Mouse (Mus musculus) limb, embryonic 13.5 days (tissue): ENCODE measurements around the gene Ift172. TPM values are rescaled to one million over a fixed set of nuclear protein-coding genes. Genes with fewer than 3 reads are reported as not detected.
A peak's percentile ranks its signal among the peaks of the same experiment; 100 is the strongest.

Source experiments
- ATAC-seq: fragments of 200-750 bp; cut with Nextera tagmentation; 2 replicates; pipeline ENCODE4 v1.8.0; 2017; ENCODE audit warnings: low read depth, moderate number of reproducible peaks, moderate TSS enrichment; ENCODE audit not compliant: low FRiP score
- H3K27ac ChIP-seq: fragments of 300-500 bp; sonication (generic); 2 replicates; pipeline ENCODE4 v1.5.1; 2015; ENCODE audit warnings: inconsistent platforms, mild to moderate bottlenecking, moderate library complexity
- H3K27me3 ChIP-seq: fragments of 300-500 bp; sonication (generic); 2 replicates; pipeline ENCODE4 v1.6.1; 2015; ENCODE audit warnings: mild to moderate bottlenecking, inconsistent platforms
- H3K36me3 ChIP-seq: fragments of 300-500 bp; sonication (generic); 2 replicates; pipeline ENCODE4 v1.6.1; 2015; ENCODE audit warnings: inconsistent platforms, mild to moderate bottlenecking, moderate library complexity
- H3K4me1 ChIP-seq: fragments of 300-500 bp; sonication (generic); 2 replicates; pipeline ENCODE4 v1.6.1; 2015; ENCODE audit warnings: inconsistent platforms
- H3K4me2 ChIP-seq: fragments of 300-500 bp; sonication (generic); replicated peaks from 2 replicates; pipeline ENCODE4 v1.6.1; 2015; ENCODE audit warnings: inconsistent platforms, mild to moderate bottlenecking, moderate library complexity
- H3K4me3 ChIP-seq: fragments of 300-500 bp; sonication (generic); 2 replicates; pipeline ENCODE4 v1.5.1; 2015; ENCODE audit warnings: moderate library complexity, mild to moderate bottlenecking, inconsistent platforms
- H3K9ac ChIP-seq: fragments of 300-500 bp; sonication (generic); 2 replicates; pipeline ENCODE4 v1.6.1; 2015; ENCODE audit warnings: mild to moderate bottlenecking, inconsistent platforms
- H3K9me3 ChIP-seq: fragments of 300-500 bp; sonication (generic); 2 replicates; pipeline ENCODE4 v1.6.1; 2016; ENCODE audit warnings: inconsistent platforms
- WGBS: fragments of 180-500 bp; shearing (Covaris S2); methylation state at CpG from one replicate; pipeline ENCODE4 v1.1.7; 2015; 5-methylcytosine and 5-hydroxymethylcytosine counted together
- polyA plus RNA-seq: library from polyadenylated mRNA; unstranded; fragments of >200 nt; fragmentation: Nextera tagmentation; extraction: Ambion mirVana; gene quantifications from 2 replicates; pipeline ENCODE4 v1.2.1, GENCODE M21; 2015

Gene Ift172
- polyA plus RNA-seq, 1 experiment from 2014 or later, result 45.0 TPM

GRCm38 (mm10) chr5:31294964-31295605, 4.2 kb upstream of the Ift172 start:
- no peaks in the 10 kb centered on the region for H3K27me3 ChIP-seq
- 5% methylated on average over 29 of the region's 29 CpGs for WGBS
- peak overlapping the region; percentile 55; the same call in 1 of the 2 replicates for H3K27ac ChIP-seq
- peaks cover 21% of the 10 kb centered on the region for H3K36me3 ChIP-seq
- H3K9me3 ChIP-seq, result no peaks in the 10 kb centered on the region
- peak overlapping the region; percentile 94 for H3K9ac ChIP-seq
- H3K4me3 ChIP-seq, result peak overlapping the region; percentile 90
- peak overlapping the region; percentile 88 for H3K4me2 ChIP-seq
- peaks cover 23% of the 10 kb centered on the region for H3K4me1 ChIP-seq
- ATAC-seq, result peak; percentile 8; the same call in 1 of the 2 replicates

GRCm38 (mm10) chr5:31291361-31291688, 409 bp upstream of the Ift172 start:
- WGBS, result 2% methylated on average over 9 of the region's 9 CpGs
- H3K4me3 ChIP-seq, result peak overlapping the region; percentile 58

GRCm38 (mm10) chr5:31289626-31290230, 1.2 kb downstream of the Ift172 start:
- Histone ChIP-seq H3K4me1 (peaks cover 25% of the 10 kb centered on the region), H3K27ac (no peak overlapping the region), H3K9ac (peak overlapping the region; percentile 70), H3K9me3 (no peaks in the 10 kb centered on the region), H3K4me3 (peak overlapping the region; percentile 58), H3K27me3 (no peaks in the 10 kb centered on the region), H3K36me3 (peaks cover 47% of the 10 kb centered on the region), H3K4me2 (peak overlapping the region; percentile 82)
- WGBS, result 75% methylated on average over 3 of the region's 3 CpGs
- ATAC-seq, result no peak

More at GRCm38 (mm10) chr5:31291361-31291688, 409 bp upstream of the Ift172 start:
- no peaks in the 10 kb centered on the region for H3K27me3 ChIP-seq
- peak overlapping the region; percentile 82 for H3K4me2 ChIP-seq
- peaks cover 30% of the 10 kb centered on the region for H3K4me1 ChIP-seq
- peak; percentile 42 for ATAC-seq
- H3K9ac ChIP-seq, result peak overlapping the region; percentile 64
- H3K9me3 ChIP-seq, result no peaks in the 10 kb centered on the region
- H3K36me3 ChIP-seq, result peaks cover 31% of the 10 kb centered on the region
- H3K27ac ChIP-seq, result peak overlapping the region; percentile 75

GRCm38 (mm10) chr5:31288655-31289054, 2.3 kb downstream of the Ift172 start:
- peaks cover 48% of the 10 kb centered on the region for H3K36me3 ChIP-seq
- no peaks in the 10 kb centered on the region for H3K9me3 ChIP-seq
- ATAC-seq, result no peak
- H3K4me2 ChIP-seq, result no peak overlapping the region
- H3K27me3 ChIP-seq, result no peaks in the 10 kb centered on the region
- WGBS, result 66% methylated on average over 3 of the region's 3 CpGs
- H3K9ac ChIP-seq, result no peak overlapping the region
- no peak overlapping the region for H3K27ac ChIP-seq
- no peak overlapping the region for H3K4me3 ChIP-seq
- H3K4me1 ChIP-seq, result peaks cover 16% of the 10 kb centered on the region

- H3K36me3 ChIP-seq, result peaks cover 48% of the 10 kb centered on the region
- no peak for ATAC-seq
- H3K27me3 ChIP-seq, result no peaks in the 10 kb centered on the region
- peaks cover 16% of the 10 kb centered on the region for H3K4me1 ChIP-seq
- H3K4me2 ChIP-seq, result no peak overlapping the region
- no peak overlapping the region for H3K27ac ChIP-seq
- H3K4me3 ChIP-seq, result no peak overlapping the region
- no peaks in the 10 kb centered on the region for H3K9me3 ChIP-seq
- WGBS, result 83% methylated on average over 4 of the region's 4 CpGs
- no peak overlapping the region for H3K9ac ChIP-seq
These were observed 2.7 kb downstream of the Ift172 start for GRCm38 (mm10) chr5:31288225-31288624.

- H3K27ac ChIP-seq, result no peak overlapping the region
- H3K4me3 ChIP-seq, result no peak overlapping the region
- no peak overlapping the region for H3K9ac ChIP-seq
- no peak for ATAC-seq
- no peaks in the 10 kb centered on the region for H3K4me1 ChIP-seq
- H3K27me3 ChIP-seq, result no peaks in the 10 kb centered on the region
- H3K9me3 ChIP-seq, result no peaks in the 10 kb centered on the region
- 88% methylated on average over 20 of the region's 20 CpGs for WGBS
- peaks cover 90% of the 10 kb centered on the region for H3K36me3 ChIP-seq
- no peak overlapping the region for H3K4me2 ChIP-seq
These were observed 11.5 kb downstream of the Ift172 start for GRCm38 (mm10) chr5:31279245-31279988.

- no peak overlapping the region for H3K27ac ChIP-seq
- no peaks in the 10 kb centered on the region for H3K27me3 ChIP-seq
- H3K4me3 ChIP-seq, result no peak overlapping the region
- WGBS, result 87% methylated on average over 6 of the region's 6 CpGs
- no peak overlapping the region for H3K9ac ChIP-seq
- no peak for ATAC-seq
- peaks cover 88% of the 10 kb centered on the region for H3K36me3 ChIP-seq
- no peaks in the 10 kb centered on the region for H3K9me3 ChIP-seq
- H3K4me2 ChIP-seq, result no peak overlapping the region
- no peaks in the 10 kb centered on the region for H3K4me1 ChIP-seq
These were observed 17.9 kb downstream of the Ift172 start for GRCm38 (mm10) chr5:31273018-31273417.

- H3K27ac ChIP-seq, result no peak overlapping the region
- H3K4me1 ChIP-seq, result no peaks in the 10 kb centered on the region
- no peak for ATAC-seq
- no peak overlapping the region for H3K9ac ChIP-seq
- no peak overlapping the region for H3K4me2 ChIP-seq
- H3K9me3 ChIP-seq, result no peaks in the 10 kb centered on the region
- H3K27me3 ChIP-seq, result no peaks in the 10 kb centered on the region
- H3K4me3 ChIP-seq, result no peak overlapping the region
- WGBS, result 87% methylated on average over 6 of the region's 6 CpGs
- peaks cover 95% of the 10 kb centered on the region for H3K36me3 ChIP-seq
These were observed 23.2 kb downstream of the Ift172 start for GRCm38 (mm10) chr5:31267686-31268085.

GRCm38 (mm10) chr5:31266101-31266500, 24.8 kb downstream of the Ift172 start:
- 86% methylated on average over 7 of the region's 7 CpGs for WGBS
- ATAC-seq, result no peak
- Histone ChIP-seq H3K4me1 (no peaks in the 10 kb centered on the region), H3K27ac (no peak overlapping the region), H3K4me3 (no peak overlapping the region), H3K9me3 (no peaks in the 10 kb centered on the region), H3K9ac (no peak overlapping the region), H3K27me3 (no peaks in the 10 kb centered on the region), H3K36me3 (peaks cover 96% of the 10 kb centered on the region), H3K4me2 (no peak overlapping the region)

GRCm38 (mm10) chr5:31257616-31258015, 33.3 kb downstream of the Ift172 start:
- Histone ChIP-seq H3K27ac (no peak overlapping the region), H3K9me3 (no peaks in the 10 kb centered on the region), H3K4me2 (no peak overlapping the region), H3K4me1 (peaks cover 12% of the 10 kb centered on the region), H3K9ac (no peak overlapping the region), H3K36me3 (peaks cover 93% of the 10 kb centered on the region), H3K27me3 (no peaks in the 10 kb centered on the region), H3K4me3 (no peak overlapping the region)
- ATAC-seq, result 0 out of 2 replicates have a peak, but pooled peaks have one; percentile 34
- WGBS, result 77% methylated on average over 11 of the region's 11 CpGs

GRCm38 (mm10) chr5:31255971-31256370, 34.9 kb downstream of the Ift172 start:
- no peaks in the 10 kb centered on the region for H3K27me3 ChIP-seq
- H3K9me3 ChIP-seq, result no peaks in the 10 kb centered on the region
- no peak overlapping the region for H3K4me2 ChIP-seq
- WGBS, result 87% methylated on average over 2 of the region's 2 CpGs
- peaks cover 29% of the 10 kb centered on the region for H3K4me1 ChIP-seq
- H3K27ac ChIP-seq, result no peak overlapping the region
- peaks cover 92% of the 10 kb centered on the region for H3K36me3 ChIP-seq
- ATAC-seq, result no peak
- H3K4me3 ChIP-seq, result no peak overlapping the region
- H3K9ac ChIP-seq, result no peak overlapping the region

GRCm38 (mm10) chr5:31255381-31255780, 35.5 kb downstream of the Ift172 start:
- no peak overlapping the region for H3K27ac ChIP-seq
- no peak overlapping the region for H3K4me2 ChIP-seq
- no peaks in the 10 kb centered on the region for H3K9me3 ChIP-seq
- peaks cover 92% of the 10 kb centered on the region for H3K36me3 ChIP-seq
- H3K9ac ChIP-seq, result no peak overlapping the region
- ATAC-seq, result no peak
- H3K27me3 ChIP-seq, result no peaks in the 10 kb centered on the region
- 98% methylated on average over 2 of the region's 2 CpGs for WGBS
- H3K4me1 ChIP-seq, result peaks cover 35% of the 10 kb centered on the region
- H3K4me3 ChIP-seq, result no peak overlapping the region
